Mouse (Mus musculus): Measurements from ENCODE around the gene Gsk3b.
"Not testable (repeated sequence)": the region's sequence is repeated elsewhere in the genome, so short reads cannot be mapped to it uniquely, and the experiment has no call there.

The Gsk3b gene

GRCm38 (mm10) chr16:38088629-38089446 lies at the start of gene Gsk3b:
TSS of gene Gsk3b (plus strand) at chr16:38089001.
- DNase-seq: peak; percentile 100

GRCm38 (mm10) chr16:38042160-38042559 lies 46.6 kb upstream of the Gsk3b start:
- no peak for DNase-seq

GRCm38 (mm10) chr16:38044551-38044950 lies 44.2 kb upstream of the Gsk3b start:
- DNase-seq: peak; percentile 26

- DNase-seq: no peak
These were observed 40.8 kb upstream of the Gsk3b start for GRCm38 (mm10) chr16:38047781-38048558.

GRCm38 (mm10) chr16:38057898-38058297 lies 30.9 kb upstream of the Gsk3b start:
- no peak for DNase-seq

GRCm38 (mm10) chr16:38058836-38059235 lies 30.0 kb upstream of the Gsk3b start:
- no peak for DNase-seq

- no peak for DNase-seq
These were observed 29.2 kb upstream of the Gsk3b start for GRCm38 (mm10) chr16:38059631-38060030.

GRCm38 (mm10) chr16:38073859-38074631 lies 14.8 kb upstream of the Gsk3b start:
- DNase-seq: not testable (repeated sequence)

- DNase-seq: no peak
These were observed 8.6 kb upstream of the Gsk3b start for GRCm38 (mm10) chr16:38080201-38080600.

- no peak for DNase-seq
These were observed 1.6 kb upstream of the Gsk3b start for GRCm38 (mm10) chr16:38087231-38087630.

GRCm38 (mm10) chr16:38087645-38088125 lies 1.1 kb upstream of the Gsk3b start:
- no peak for DNase-seq

GRCm38 (mm10) chr16:38088126-38088628 lies 624 bp upstream of the Gsk3b start:
- DNase-seq: no peak

GRCm38 (mm10) chr16:38089447-38090170 lies 808 bp downstream of the Gsk3b start:
- DNase-seq: no peak

GRCm38 (mm10) chr16:38090341-38091005 lies 1.7 kb downstream of the Gsk3b start:
- peak; percentile 17 for DNase-seq

- DNase-seq: no peak
These were observed 2.2 kb downstream of the Gsk3b start for GRCm38 (mm10) chr16:38091041-38091440.

- no peak for DNase-seq
These were observed 2.9 kb downstream of the Gsk3b start for GRCm38 (mm10) chr16:38091706-38092105.

- DNase-seq: no peak
These were observed 3.8 kb downstream of the Gsk3b start for GRCm38 (mm10) chr16:38092598-38092997.

- no peak for DNase-seq
These were observed 6.5 kb downstream of the Gsk3b start for GRCm38 (mm10) chr16:38095181-38095851.

GRCm38 (mm10) chr16:38097521-38097920 lies 8.7 kb downstream of the Gsk3b start:
- no peak for DNase-seq

- DNase-seq: no peak
These were observed 10.5 kb downstream of the Gsk3b start for GRCm38 (mm10) chr16:38099325-38099724.

GRCm38 (mm10) chr16:38100569-38100968 lies 11.8 kb downstream of the Gsk3b start:
- no peak for DNase-seq
